Mouse (Mus musculus) G1E (cell line): Measurements from ENCODE around the gene Nt5e.

ENCODE experiments used
- CTCF ChIP-seq: IDR thresholded peaks from 2 replicates; pipeline ENCODE4 v1.5.1; 2012; ENCODE audit warnings: low read depth, low read length, inconsistent platforms, mixed read lengths
- GATA1 ChIP-seq: IDR thresholded peaks from 2 replicates; pipeline ENCODE4 v1.6.1; 2012; ENCODE audit warnings: borderline replicate concordance, low read length, inconsistent platforms, mixed read lengths
- GATA2 ChIP-seq: IDR thresholded peaks from 2 replicates; pipeline ENCODE4 v1.6.1; 2012; ENCODE audit warnings: low read depth, low read length, inconsistent platforms, borderline replicate concordance
- POLR2AphosphoS5 ChIP-seq: IDR thresholded peaks from 2 replicates; pipeline ENCODE4 v1.6.1; 2012; ENCODE audit warnings: low read depth, low read length, inconsistent platforms; ENCODE audit not compliant: insufficient replicate concordance
- TAL1 ChIP-seq: conservative IDR thresholded peaks from 2 replicates; pipeline ENCODE4 v1.6.1; 2012; ENCODE audit warnings: low read depth, low read length, inconsistent platforms, mixed read lengths

DNA sequence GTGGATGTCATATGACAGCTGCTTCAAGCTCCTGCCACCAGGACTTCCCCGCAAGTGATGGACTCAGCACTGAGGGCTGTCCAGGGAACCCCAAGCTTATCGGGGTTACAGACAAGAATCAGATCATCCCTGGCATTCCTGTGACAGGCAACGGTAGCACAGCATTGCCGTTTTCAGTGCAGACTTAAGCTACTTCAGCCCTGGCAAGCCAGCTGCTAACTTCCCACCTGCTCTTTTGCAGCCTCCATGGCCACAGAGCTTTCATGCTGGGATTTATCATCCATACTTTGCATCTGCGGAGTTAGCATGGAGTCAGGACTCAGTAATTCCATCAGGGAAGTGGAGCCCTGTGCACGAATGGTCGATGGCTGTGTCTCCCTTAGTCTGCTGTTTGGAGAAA is 26.5 kb downstream of the Nt5e start:
- no peak for TF ChIP-seq CTCF
- no peak for TF ChIP-seq GATA2
- no peak for TF ChIP-seq GATA1
- TF ChIP-seq POLR2AphosphoS5: no peak
- no peak for TF ChIP-seq TAL1
